Mouse (Mus musculus) naive thymus-derived CD4-positive, alpha-beta T cell, adult 2 months (primary cell): ENCODE results near the gene Egr2.
A peak's percentile ranks its signal among the peaks of the same experiment; 100 is the strongest.

Experiments
- DNase-seq: peaks from one replicate; pipeline ENCODE4 v3.0.0-alpha.2; 2011; ENCODE audit warnings: low read depth

Gene Egr2

GRCm38 (mm10) chr10:67535256-67535655 is at the start of gene Egr2:
Gene Egr2 (plus strand): TSS chr10:67535475.
- DNase-seq, result peak; percentile 64

GRCm38 (mm10) chr10:67487496-67487895 is 47.8 kb upstream of the Egr2 start:
- DNase-seq, result peak; percentile 20

- DNase-seq, result no peak
Measured at GRCm38 (mm10) chr10:67489836-67490235, 45.4 kb upstream of the Egr2 start.

GRCm38 (mm10) chr10:67490632-67491031 is 44.6 kb upstream of the Egr2 start:
- no peak for DNase-seq

- no peak for DNase-seq
Measured at GRCm38 (mm10) chr10:67492161-67492571, 43.1 kb upstream of the Egr2 start.

- no peak for DNase-seq
Measured at GRCm38 (mm10) chr10:67493556-67493955, 41.7 kb upstream of the Egr2 start.

- DNase-seq, result peak; percentile 63
Measured at GRCm38 (mm10) chr10:67497144-67497892, 38.0 kb upstream of the Egr2 start.

- peak; percentile 22 for DNase-seq
Measured at GRCm38 (mm10) chr10:67497951-67498350, 37.3 kb upstream of the Egr2 start.

- peak; percentile 65 for DNase-seq
Measured at GRCm38 (mm10) chr10:67503320-67503995, 31.8 kb upstream of the Egr2 start.

- no peak for DNase-seq
Measured at GRCm38 (mm10) chr10:67504046-67504445, 31.2 kb upstream of the Egr2 start.

- no peak for DNase-seq
Measured at GRCm38 (mm10) chr10:67505248-67505647, 30.0 kb upstream of the Egr2 start.

- peak; percentile 48 for DNase-seq
Measured at GRCm38 (mm10) chr10:67512211-67512610, 23.1 kb upstream of the Egr2 start.

- no peak for DNase-seq
Measured at GRCm38 (mm10) chr10:67512871-67513270, 22.4 kb upstream of the Egr2 start.

GRCm38 (mm10) chr10:67518733-67519132 is 16.5 kb upstream of the Egr2 start:
- no peak for DNase-seq

- DNase-seq, result no peak
Measured at GRCm38 (mm10) chr10:67524130-67524529, 11.1 kb upstream of the Egr2 start.

- DNase-seq, result no peak
Measured at GRCm38 (mm10) chr10:67524694-67525093, 10.6 kb upstream of the Egr2 start.

- DNase-seq, result no peak
Measured at GRCm38 (mm10) chr10:67526435-67526834, 8.8 kb upstream of the Egr2 start.

GRCm38 (mm10) chr10:67529769-67530168 is 5.5 kb upstream of the Egr2 start:
- DNase-seq, result no peak

GRCm38 (mm10) chr10:67535972-67536371 is 697 bp downstream of the Egr2 start:
- DNase-seq, result peak; percentile 78

- DNase-seq, result peak; percentile 77
Measured at GRCm38 (mm10) chr10:67536621-67537141, 1.4 kb downstream of the Egr2 start.

- peak; percentile 97 for DNase-seq
Measured at GRCm38 (mm10) chr10:67537151-67537994, 2.1 kb downstream of the Egr2 start.

- DNase-seq, result no peak
Measured at GRCm38 (mm10) chr10:67538106-67538505, 2.8 kb downstream of the Egr2 start.
